Mouse (Mus musculus): ENCODE data around the gene Gm45783.
A peak's percentile ranks its signal among the peaks of the same experiment; 100 is the strongest.
"Not testable (repeated sequence)": the region's sequence is repeated elsewhere in the genome, so short reads cannot be mapped to it uniquely, and the experiment has no call there.

The Gm45783 gene

GRCm38 (mm10) chr7:7374431-7374830 lies at the start of gene Gm45783:
TSS of gene Gm45783 (minus strand) at chr7:7374573.
- not testable (repeated sequence) for DNase-seq

DNA sequence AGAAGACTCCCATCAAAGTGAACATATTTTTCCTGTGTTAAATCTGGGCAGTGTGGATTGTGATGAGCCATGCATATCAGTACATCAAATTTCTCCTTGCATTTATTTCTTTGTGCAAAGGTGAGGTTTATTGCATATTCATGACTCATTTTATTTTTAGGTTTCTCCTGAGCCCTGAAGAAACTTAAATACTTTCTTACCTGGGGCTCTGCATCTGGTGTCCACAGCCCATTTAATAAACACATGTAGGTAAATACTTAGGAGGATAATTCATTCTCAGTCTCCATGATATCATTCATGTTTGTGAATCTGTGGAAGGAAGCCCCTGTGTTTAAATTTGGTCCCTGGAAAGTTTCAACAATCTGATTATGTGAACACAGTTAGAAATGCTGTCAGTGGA lies 25.2 kb upstream of the Gm45783 start, which contains the start of gene Vmn2r31:
Vmn2r31 (minus strand) TSS at position 101 of the 400 bp plus-strand sequence.
- not testable (repeated sequence) for DNase-seq

- not testable (repeated sequence) for DNase-seq
These were observed 36.9 kb downstream of the Gm45783 start, which contains the start of gene Vmn2r30 for GRCm38 (mm10) chr7:7337509-7337908. TSS of gene Vmn2r30 (minus strand) at chr7:7337609.

- peak; percentile 54 for DNase-seq
These were observed 78.8 kb downstream of the Gm45783 start for GRCm38 (mm10) chr7:7295595-7295994.

Measured in kidney, postnatal 10 days (tissue).